Mouse (Mus musculus): ENCODE data around the gene Proz.

Proz gene

DNA sequence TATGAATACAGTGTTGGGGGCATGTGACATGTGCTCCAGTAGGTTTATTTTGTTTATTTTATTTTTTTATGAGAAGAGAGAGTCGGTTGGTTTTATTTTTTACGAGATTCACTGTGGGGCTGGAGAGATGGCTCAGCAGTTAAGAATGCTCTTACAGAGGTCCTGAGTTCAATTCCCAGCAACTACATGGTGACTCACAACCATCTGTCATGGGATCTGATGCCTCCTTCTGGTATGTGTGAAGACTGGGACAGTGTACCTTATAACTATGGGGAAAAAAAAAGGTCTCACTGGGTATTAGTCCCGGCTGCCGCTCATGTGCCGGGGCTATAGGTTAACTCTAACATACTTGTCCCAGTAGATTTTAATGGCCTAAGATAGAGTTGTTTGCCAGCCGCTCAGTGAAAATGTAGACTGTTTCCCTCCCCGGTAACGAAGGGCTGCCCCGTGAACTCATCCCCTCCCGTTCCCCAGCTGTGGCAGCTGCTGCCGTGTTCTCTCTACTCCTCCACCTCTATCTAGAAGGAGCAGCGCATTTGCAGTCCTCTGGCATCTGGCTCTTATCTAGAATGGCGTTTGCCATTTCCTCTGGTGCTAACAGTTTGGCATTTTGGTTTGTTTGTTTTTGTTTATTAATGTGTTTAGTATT, 47.4 kb downstream of the Proz start:
- no peak for DNase-seq (ENCODE audit: low read depth)

DNA sequence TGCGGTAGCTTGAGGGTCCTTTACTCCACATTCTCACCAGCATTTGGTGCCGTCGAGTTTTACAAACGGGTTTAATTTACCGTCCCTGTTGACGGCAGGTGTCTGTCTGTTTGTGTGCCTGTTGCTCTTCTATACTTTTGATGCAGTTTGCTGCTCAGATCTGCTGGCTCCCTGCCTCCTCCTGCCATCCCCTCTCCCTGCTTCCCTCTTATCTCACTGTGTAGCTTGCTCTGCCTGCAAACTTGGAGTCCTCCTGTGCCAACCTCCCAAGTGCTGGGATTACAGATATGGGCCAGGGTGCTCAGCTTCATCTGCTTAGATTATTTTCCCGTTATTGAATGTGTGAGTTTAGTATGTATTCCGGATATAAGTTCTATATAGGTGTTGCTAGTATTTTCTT, 48.3 kb downstream of the Proz start:
- DNase-seq (ENCODE audit: low read depth): no peak

DNA sequence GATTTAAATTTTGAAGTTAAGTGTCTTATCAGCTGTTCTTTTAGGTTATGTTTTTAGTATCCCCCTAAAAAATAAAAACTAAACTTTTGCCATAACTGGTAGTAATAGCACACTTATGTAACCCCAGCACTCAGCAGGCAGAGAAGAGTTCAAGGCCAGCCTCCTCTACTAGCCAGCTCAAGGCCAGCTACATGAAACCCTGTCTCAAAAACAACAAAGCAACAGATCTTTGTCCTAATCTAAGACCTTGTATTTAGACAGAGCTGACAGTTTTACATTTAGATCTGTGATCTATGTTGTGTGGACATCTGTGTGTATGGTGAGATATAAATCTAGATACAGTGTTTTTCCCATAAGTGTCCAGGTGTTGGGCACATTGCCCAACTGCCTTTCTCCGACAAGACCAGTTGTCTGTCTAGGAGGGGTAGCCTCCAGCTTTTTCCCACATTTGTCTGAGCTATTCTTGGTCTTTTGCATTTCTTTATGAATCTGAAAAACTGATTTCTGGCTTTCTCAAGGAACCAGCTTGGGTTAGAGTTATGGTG, 48.8 kb downstream of the Proz start:
- DNase-seq (ENCODE audit: low read depth): no peak

DNA sequence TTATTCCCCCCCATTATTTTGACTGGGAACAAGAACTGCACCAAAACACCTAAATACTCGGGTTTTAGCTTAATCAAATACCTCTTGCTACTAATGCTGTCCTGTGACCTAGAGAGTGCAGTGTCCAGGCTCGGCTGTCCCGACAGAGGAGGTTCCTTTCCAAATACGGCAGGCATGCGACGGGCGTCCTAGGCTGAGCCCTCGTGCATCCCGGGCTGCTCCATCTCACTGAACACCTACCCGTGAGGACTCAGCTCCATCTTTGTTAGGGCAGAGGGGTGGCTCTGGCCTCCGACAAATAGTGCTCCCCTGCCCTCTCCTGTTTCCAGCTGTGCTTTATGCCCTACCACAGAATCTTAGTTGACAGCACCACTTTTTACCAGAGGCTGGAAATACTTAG, 51.2 kb downstream of the Proz start:
- DNase-seq (ENCODE audit: low read depth): no peak

DNA sequence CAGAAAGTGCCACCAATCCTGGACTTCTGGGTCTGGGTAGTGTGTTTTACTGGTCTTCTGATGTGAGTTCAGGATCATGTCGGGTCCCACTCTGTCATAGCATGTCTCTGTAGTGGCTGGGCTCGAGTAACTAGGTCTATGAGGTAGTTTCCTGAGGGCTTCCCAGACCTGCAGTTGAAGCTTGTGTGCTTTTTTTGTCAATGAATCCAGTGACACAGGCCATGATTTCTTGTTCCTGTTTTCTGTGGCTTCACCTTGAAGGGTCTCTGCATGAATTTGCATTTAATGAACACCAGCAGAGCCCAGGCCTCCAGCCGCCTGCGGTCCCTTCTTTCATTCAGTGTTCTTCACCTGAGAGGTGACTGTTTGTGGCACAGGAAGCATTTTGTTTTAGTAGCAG, 52.5 kb downstream of the Proz start:
- DNase-seq (ENCODE audit: low read depth): no peak

DNA sequence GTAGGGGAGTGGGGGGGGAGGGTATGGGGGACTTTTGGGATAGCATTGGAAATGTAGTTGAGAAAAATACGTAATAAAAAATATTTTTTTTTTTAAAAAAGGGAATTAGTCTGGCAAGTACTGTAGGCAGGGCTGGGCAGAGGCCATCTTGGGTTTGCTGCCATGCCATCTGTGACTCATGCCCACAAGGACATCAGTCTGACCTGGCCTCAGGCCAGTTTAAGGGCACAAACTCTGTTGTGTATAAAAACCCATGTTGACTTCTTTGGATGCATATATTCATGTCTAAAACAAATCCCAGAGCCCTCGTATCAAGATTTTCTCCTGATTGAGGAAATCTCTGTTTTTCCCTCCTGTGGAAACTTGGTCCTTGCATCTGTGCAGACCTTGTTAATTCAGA, 56.4 kb downstream of the Proz start:
- no peak for DNase-seq (ENCODE audit: low read depth)

DNA sequence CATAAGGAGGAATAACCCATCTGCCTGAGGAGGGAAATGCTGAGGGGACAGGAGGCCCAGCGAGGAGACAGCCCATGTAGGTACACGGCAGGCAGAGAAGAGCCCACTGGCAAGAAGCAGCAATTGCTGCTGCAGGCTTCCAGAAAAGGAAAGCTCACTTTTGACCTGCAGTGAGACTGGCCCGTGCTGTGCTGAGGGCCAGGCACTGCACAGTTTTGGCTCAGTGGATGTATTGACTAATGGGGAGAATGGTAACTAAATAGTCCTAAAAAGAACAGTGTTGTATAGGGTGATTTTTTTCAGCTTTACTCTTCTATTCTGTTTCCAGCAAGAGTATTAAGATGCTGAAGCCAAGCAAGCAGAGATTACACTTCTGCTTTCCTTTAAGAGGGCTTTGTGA, 57.8 kb downstream of the Proz start:
- DNase-seq (ENCODE audit: low read depth): no peak

DNA sequence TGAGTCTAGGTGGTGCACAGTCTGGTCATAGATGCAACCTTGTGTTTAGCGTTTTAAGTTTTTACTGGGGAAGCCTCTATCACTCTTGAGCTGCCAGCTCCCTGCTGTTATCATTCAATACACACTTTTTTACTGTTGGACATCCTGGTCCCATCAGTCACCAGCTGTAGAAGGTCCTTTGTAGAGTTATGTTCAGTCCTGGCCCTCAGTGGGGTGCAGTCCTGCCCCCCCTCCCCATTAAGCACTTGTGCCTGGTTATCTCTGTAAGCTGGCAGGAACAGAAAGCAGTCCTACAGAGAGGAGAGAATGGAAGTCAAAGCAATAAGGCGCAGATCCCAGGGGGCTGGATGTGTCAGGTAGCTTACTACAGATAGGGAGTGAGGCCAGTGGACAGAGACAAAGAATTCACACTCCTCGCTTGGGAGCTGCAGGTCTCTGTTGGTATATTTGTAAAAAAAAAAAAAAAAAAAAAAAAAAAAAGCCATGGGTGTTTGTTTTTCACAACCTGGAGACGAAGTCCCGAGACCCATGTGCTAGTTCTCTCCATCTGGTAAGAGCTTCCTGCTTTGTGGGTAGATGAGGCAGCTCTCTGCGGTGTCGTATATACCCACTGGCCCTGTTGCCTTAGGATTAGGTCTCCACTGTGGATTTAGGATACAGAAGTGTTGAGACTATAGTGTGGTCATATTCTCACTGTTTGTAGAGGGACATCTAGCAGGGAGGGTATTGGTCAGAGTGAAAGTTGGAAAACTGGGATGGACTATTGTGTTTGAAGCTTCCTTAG, 60.4 kb downstream of the Proz start:
- no peak for DNase-seq (ENCODE audit: low read depth)

DNA sequence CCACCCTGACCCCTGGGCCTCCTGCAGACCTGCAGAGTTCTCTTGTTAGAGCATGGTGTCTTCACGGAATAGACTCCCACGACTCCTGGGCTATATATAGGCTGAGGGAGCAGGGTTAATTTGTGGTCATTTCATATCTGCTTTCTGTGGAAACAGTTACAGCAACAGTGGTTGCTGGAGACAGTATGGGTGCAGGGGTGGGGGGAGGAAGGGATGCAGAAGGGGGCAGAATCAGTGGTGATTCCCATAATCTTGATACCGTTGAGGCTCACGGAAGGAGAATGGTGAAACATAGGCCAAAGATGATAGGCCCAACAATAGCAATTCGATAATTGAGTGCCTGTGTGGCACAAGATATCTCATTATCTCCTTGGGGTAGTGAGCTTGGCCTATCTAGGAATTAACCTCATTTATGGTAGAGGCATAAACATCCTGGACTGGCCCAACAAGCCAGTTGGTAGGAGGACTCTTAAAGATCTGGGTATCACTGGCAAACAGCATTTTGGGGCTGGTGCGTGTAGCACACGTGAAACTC, 62.2 kb downstream of the Proz start:
- no peak for DNase-seq (ENCODE audit: low read depth)

DNA sequence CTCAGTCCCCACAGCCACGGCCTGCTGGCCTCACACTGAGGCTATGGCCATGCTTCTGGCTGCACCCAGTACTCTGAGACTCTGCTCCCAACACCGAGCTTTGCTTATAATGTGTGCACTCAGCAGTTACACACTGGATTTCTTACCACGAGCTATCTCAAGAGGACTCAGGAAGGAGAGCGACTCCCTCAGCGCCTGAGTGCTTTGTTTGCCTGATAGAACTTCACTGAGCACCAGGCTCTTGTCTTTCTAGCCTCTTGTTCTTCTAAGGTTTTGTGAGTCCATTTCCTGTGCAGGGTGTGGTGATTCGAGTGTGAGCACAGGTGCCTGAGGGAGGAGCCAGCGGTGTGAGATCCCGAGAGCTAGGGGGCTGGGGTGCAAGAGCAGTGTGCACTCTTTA, 64.2 kb downstream of the Proz start:
- no peak for DNase-seq (ENCODE audit: low read depth)
